Mouse (Mus musculus): ENCODE results near the gene Cnih4.

DNA sequence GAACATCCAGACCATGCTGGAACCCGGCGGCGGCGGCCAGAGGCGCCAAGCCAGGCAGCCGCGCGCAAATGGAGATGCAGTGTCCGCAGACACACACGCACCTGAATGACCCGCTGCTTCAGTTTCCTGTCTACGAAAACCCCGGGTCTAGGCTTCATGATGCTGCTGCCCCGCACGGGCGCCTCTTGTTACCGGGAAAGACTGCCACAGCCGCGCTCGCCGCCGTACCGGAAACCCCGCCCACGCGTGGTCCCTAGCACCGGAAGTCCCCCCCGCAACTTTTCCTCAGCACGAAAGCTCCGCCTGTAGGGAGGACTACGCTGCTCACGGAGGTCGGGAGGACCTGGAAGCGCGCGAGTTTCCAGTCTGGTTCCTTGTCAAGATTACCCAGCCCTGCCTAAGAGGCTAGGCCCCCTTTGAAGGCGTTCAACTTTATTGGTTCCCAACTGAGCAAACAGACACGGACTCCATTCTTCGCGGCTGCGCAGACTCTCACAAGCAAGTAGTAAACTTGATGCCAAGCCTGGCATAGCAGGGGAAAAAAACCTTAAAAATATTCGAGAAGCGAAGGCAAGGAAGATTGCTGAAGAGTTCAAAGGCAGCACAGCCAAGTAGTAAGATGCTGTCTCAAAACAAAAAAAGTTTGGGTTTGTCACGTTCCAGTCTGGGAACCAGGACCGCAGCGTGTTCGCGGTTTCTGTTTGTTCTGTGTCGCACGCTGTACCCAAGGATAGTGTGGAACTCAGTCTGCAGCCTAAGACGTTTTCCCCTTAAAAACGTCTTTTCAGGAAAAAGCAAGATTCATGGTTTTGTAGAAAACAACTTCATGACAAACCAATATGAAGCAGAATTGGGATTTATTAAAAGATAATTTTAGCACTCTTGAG lies at the start of gene Cnih4, which contains the start of gene Nvl:
- TF ChIP-seq CHD2 (IDR thresholded peaks at IDR 0.05; ENCODE audit: low read length) (no peak), POLR2AphosphoS2 (IDR thresholded peaks at IDR 0.05; ENCODE audit: low read length) (peak; percentile 74; the same call in 1 of the 2 replicates), ZMIZ1 (IDR thresholded peaks at IDR 0.05; ENCODE audit: low read depth, low read length) (no peak), EP300 (IDR thresholded peaks at IDR 0.05; ENCODE audit: low read depth in 1 of 2, low read length in 2 of 2) (no peak; a peak in 2 of 4 replicates), KAT2A (conservative IDR thresholded peaks at IDR 0.05; ENCODE audit: low read depth, low read length) (peak; percentile 85), MYC (IDR thresholded peaks at IDR 0.05; ENCODE audit: low read depth, low read length) (peak; percentile 85), CTCF (IDR thresholded peaks at IDR 0.05 in 2 of 3, conservative IDR thresholded peaks at IDR 0.05 in 1 of 3; ENCODE audit: control insufficient read depth in 1 of 3, insufficient read depth in 1 of 3, low read depth in 2 of 3, low read length in 3 of 3, poor library complexity in 1 of 3, severe bottlenecking in 1 of 3) (no peak), ZKSCAN1 (IDR thresholded peaks at IDR 0.05; ENCODE audit: low read depth, low read length) (no peak), HCFC1 (IDR thresholded peaks at IDR 0.05; ENCODE audit: low read depth, low read length) (peak; percentile 97), MEF2A (IDR thresholded peaks at IDR 0.05; ENCODE audit: extremely low read depth, insufficient replicate concordance, low read depth, low read length, poor library complexity, severe bottlenecking) (peak; percentile 43; the same call in 1 of the 2 replicates)

Data from MEL (cell line).